Mouse (Mus musculus): Measurements from ENCODE around the gene Lrba.

DNA sequence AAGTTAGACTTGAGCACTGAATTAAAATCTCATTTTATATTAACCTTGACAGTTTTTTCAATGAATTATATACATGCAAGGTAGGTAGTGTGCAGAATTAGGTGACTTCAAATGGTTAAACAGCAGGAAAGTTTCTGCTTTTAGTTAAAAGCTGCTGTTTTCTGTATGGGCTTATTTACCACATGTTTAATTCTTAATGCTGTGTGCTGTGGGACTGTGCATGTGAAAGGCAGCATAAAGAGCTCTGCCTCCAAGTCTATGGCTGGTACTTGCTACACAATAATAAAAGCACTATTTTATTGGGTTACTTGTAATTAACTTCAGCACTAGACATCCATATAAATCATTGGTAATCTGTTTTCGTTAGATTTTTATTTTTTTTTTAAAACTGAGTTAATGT, 160.6 kb downstream of the Lrba start:
- TF ChIP-seq CTCF (IDR thresholded peaks at IDR 0.05; ENCODE audit: low read depth) (no peak), EP300 (optimal IDR thresholded peaks at IDR 0.05) (no peak)
